Mouse (Mus musculus): Measurements from ENCODE around the gene Surf2. TPM values are rescaled to one million over a fixed set of nuclear protein-coding genes. Genes with fewer than 3 reads are reported as not detected.

The Surf2 gene
- total and polyA plus RNA-seq, 3 experiments = 28.7 to 77.1 (median 43.9) TPM

GRCm38 (mm10) chr2:26902467-26903220 is 13.5 kb upstream of the Surf2 start, which contains the start of gene Surf6:
Gene Surf6 (minus strand): TSS chr2:26902879.
- Histone ChIP-seq H3K4me3 (replicated peaks in 1 of 3; ENCODE audit: low read depth in 2 of 3, low read length in 2 of 3, poor library complexity in 1 of 3) (peak within 1 kb of the TSS; percentile 76 to 97 (median 76)), H3K4me2 (ENCODE audit: insufficient read depth, low read depth, poor library complexity, severe bottlenecking) (peak within 1 kb of the TSS; percentile 71), H3K36me3 (replicated peaks in 1 of 2; ENCODE audit: control insufficient read depth in 1 of 2, insufficient read depth in 1 of 2, low read length in 1 of 2) (peaks cover 45 to 79% of the 10 kb centered on the region in 2 experiments), H3K79me2 (replicated peaks; ENCODE audit: control insufficient read depth, extremely low read depth, insufficient read depth, poor library complexity, severe bottlenecking) (peaks cover 35% of the 10 kb centered on the region), H3K27me3 (replicated peaks) (no peaks in the 10 kb centered on the region), H3K9me3 (replicated peaks; ENCODE audit: low read length) (no peaks in the 10 kb centered on the region), H3K9ac (ENCODE audit: insufficient read depth, low read depth) (peak within 1 kb of the TSS; percentile 95), H3K27ac (ENCODE audit: insufficient read depth, low read depth) (peak within 1 kb of the TSS; percentile 88), H3K4me1 (ENCODE audit: control insufficient read depth in 1 of 2, insufficient read depth in 2 of 2) (peaks cover 9 to 52% of the 10 kb centered on the region in 2 experiments)
- dilution Hi-C loops (cut with MboI; ENCODE audit: extremely low pct_ligation_motif_present, extremely low pct_unique_long_range_greater_than_20kb, low sequenced_read_pairs) = no loop called here
- peak; percentile 71 for TF ChIP-seq ZMIZ1 (IDR thresholded peaks at IDR 0.05; ENCODE audit: low read depth, low read length)
- no peak for TF ChIP-seq CTCF (conservative IDR thresholded peaks at IDR 0.05 in 1 of 2, IDR thresholded peaks at IDR 0.05 in 1 of 2; ENCODE audit: low read depth in 2 of 2, low read length in 2 of 2)
- no peak for TF ChIP-seq EP300 (IDR thresholded peaks at IDR 0.05; ENCODE audit: low read length)
- 0 out of 2 replicates have a peak, but pooled peaks have one; percentile 41 for TF ChIP-seq E2F4 (IDR thresholded peaks at IDR 0.05; ENCODE audit: insufficient replicate concordance, low read depth, low read length)
- peak; percentile 94 for TF ChIP-seq MYC (IDR thresholded peaks at IDR 0.05; ENCODE audit: low read depth, low read length)
- TF ChIP-seq POLR2A (IDR thresholded peaks at IDR 0.05; ENCODE audit: low read depth, low read length) = peak; percentile 95
- peak; percentile 83 for TF ChIP-seq KAT2A (IDR thresholded peaks at IDR 0.05; ENCODE audit: insufficient replicate concordance, low read length)
- TF ChIP-seq USF2 (conservative IDR thresholded peaks at IDR 0.05; ENCODE audit: low read depth, low read length) = no peak
- TF ChIP-seq TCF12 (IDR thresholded peaks at IDR 0.05; ENCODE audit: low read depth, low read length) = peak; percentile 87
- peak; percentile 8; the same call in 1 of the 2 replicates for TF ChIP-seq USF1 (IDR thresholded peaks at IDR 0.05; ENCODE audit: low read depth, low read length)
- peak; percentile 98 for TF ChIP-seq ELF1 (IDR thresholded peaks at IDR 0.05; ENCODE audit: low read depth, low read length)
- TF ChIP-seq SIN3A (IDR thresholded peaks at IDR 0.05; ENCODE audit: low read length) = peak; percentile 99
- no peak for TF ChIP-seq MAFK (IDR thresholded peaks at IDR 0.05; ENCODE audit: insufficient replicate concordance, low read length)
- peak; percentile 81 for TF ChIP-seq MAX (IDR thresholded peaks at IDR 0.05; ENCODE audit: low read length)
- peak; percentile 91 for TF ChIP-seq HCFC1 (IDR thresholded peaks at IDR 0.05; ENCODE audit: low read depth, low read length)
- TF ChIP-seq CHD2 (IDR thresholded peaks at IDR 0.05; ENCODE audit: low read length) = no peak
- peak; percentile 85 for TF ChIP-seq POLR2AphosphoS2 (IDR thresholded peaks at IDR 0.05; ENCODE audit: low read depth, low read length)
- TF ChIP-seq ETS1 (conservative IDR thresholded peaks at IDR 0.05; ENCODE audit: low read depth, low read length) = peak; percentile 63
- TF ChIP-seq SMC3 (IDR thresholded peaks at IDR 0.05; ENCODE audit: low read depth, low read length) = no peak
- TF ChIP-seq JUN (IDR thresholded peaks at IDR 0.05; ENCODE audit: insufficient read depth, low read depth, low read length) = no peak
- TF ChIP-seq ZNF384 (IDR thresholded peaks at IDR 0.05; ENCODE audit: low read depth, low read length) = no peak
- TF ChIP-seq RAD21 (IDR thresholded peaks at IDR 0.05; ENCODE audit: low read depth, low read length) = no peak
- TF ChIP-seq NELFE (IDR thresholded peaks at IDR 0.05; ENCODE audit: low read depth, low read length) = peak; percentile 93
- TF ChIP-seq JUND (conservative IDR thresholded peaks at IDR 0.05; ENCODE audit: low read depth, low read length) = no peak
- TF ChIP-seq CHD1 (IDR thresholded peaks at IDR 0.05; ENCODE audit: low read depth, low read length) = no peak
- TF ChIP-seq UBTF (IDR thresholded peaks at IDR 0.05; ENCODE audit: low read depth, low read length) = 0 out of 2 replicates have a peak, but pooled peaks have one; percentile 62
- peak; percentile 86 for TF ChIP-seq MEF2A (IDR thresholded peaks at IDR 0.05; ENCODE audit: borderline replicate concordance, low read depth, low read length)
- peak; percentile 65; the same call in 1 of the 2 replicates for TF ChIP-seq IRF4 (IDR thresholded peaks at IDR 0.05; ENCODE audit: low read depth, low read length)
- peak; percentile 93 for TF ChIP-seq NRF1 (IDR thresholded peaks at IDR 0.05; ENCODE audit: low read depth, low read length)
- TF ChIP-seq TBP (conservative IDR thresholded peaks at IDR 0.05; ENCODE audit: low read depth, low read length) = 0 out of 2 replicates have a peak, but pooled peaks have one; percentile 65
- peak; percentile 43; the same call in 1 of the 2 replicates for TF ChIP-seq BHLHE40 (IDR thresholded peaks at IDR 0.05; ENCODE audit: low read depth, low read length)
- TF ChIP-seq MAZ (IDR thresholded peaks at IDR 0.05; ENCODE audit: low read depth, low read length) = peak; percentile 83
- TF ChIP-seq ZKSCAN1 (IDR thresholded peaks at IDR 0.05; ENCODE audit: borderline replicate concordance, low read depth, low read length) = no peak
- no peak for TF ChIP-seq PAX5 (IDR thresholded peaks at IDR 0.05; ENCODE audit: low read length)
- no peak for TF ChIP-seq ZC3H11A (IDR thresholded peaks at IDR 0.05; ENCODE audit: low read depth, low read length)
- TF ChIP-seq RCOR1 (conservative IDR thresholded peaks at IDR 0.05; ENCODE audit: low read depth, low read length) = no peak
- TF ChIP-seq MXI1 (IDR thresholded peaks at IDR 0.05; ENCODE audit: low read depth, low read length) = peak; percentile 92
- TF ChIP-seq GABPA (IDR thresholded peaks at IDR 0.05; ENCODE audit: insufficient replicate concordance, low read depth, low read length) = no peak; the same call in 1 of the 2 replicates
- DNase-seq (ENCODE audit: extremely low read depth) = peak; percentile 98
- in situ Hi-C loops (cut with MboI; ENCODE audit: low pct_ligation_motif_present, low pct_unique_long_range_greater_than_20kb, low sequenced_read_pairs) = no loop called here

All from CH12.LX (cell line).